Mouse (Mus musculus): ENCODE results near the gene Cbarp. TPM values are rescaled to one million over a fixed set of nuclear protein-coding genes. Genes with fewer than 3 reads are reported as not detected.

Cbarp gene
- polyA plus RNA-seq (2012; rRNA removed), result 9.2 and 12.2 TPM in 2 replicates

DNA sequence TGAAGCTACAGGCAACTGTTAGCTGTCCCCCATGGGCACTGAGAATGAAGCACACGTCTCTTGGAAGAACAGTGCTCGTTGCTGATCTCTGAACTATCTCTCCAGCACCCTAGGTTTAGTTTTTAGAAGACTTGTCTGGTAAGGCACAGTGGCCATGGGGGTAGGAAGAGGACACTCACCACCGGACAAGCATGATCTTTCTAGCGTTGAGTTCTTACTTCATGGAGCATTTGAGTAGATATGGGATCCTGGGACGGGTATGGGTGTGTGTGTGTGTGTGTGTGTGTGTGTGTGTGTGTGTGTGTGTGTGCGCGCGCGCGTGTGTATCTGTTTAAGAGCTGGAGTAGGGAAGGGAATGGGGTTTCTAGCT lies at the start of gene Cbarp:
Gene Cbarp (minus strand): TSS at position 170 of the 370 bp plus-strand sequence.
- no peak for DNase-seq (ENCODE audit: low spot score)

DNA sequence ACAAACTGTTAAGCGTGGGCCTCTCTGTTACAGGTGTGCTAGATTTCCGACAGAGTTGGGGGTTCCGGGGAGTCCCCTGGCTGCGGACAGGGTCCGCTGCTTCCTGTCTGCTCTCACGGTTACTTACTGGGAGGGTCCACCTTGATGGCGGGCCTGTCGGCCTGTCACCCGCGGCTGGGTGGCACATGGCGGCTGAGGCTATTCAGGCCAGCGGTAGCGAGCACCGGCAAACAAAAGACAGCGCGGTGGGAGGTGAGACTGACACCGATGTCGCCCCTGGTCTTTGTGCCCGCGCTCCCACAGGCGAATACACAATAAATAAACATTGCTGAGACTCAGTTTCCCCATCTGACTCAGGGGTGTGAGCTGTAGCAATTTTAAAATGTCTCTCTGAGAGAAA lies 49.4 kb upstream of the Cbarp start:
- DNase-seq (ENCODE audit: low spot score), result no peak

DNA sequence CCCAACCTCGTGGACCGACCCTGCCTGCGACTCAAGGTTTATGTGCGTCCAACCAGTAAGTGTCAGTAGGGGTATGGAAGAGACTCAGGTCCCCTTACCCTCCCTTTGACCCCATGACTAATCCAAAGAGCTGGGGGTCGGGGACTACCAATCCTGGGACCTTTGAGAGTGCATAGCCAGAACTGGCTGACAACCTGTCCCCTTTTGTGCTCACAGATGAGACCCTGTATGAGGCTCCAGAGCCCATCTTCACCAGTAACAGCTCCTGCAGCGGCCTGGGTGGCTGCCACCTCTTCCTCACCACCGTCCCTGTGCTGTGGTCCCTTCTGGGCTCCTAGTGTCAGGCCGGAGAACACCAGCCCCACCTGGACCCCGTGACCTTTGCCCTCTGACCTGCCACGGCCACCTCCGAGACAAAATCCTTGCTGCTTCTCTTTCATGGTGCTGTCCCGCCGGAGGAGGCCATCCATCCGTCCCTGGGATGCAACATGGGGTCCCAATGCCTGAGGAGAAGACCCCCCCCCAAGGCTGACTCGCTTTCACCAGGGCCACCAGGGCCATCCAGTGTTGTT lies 47.9 kb upstream of the Cbarp start:
- no peak for DNase-seq (ENCODE audit: low spot score)

DNA sequence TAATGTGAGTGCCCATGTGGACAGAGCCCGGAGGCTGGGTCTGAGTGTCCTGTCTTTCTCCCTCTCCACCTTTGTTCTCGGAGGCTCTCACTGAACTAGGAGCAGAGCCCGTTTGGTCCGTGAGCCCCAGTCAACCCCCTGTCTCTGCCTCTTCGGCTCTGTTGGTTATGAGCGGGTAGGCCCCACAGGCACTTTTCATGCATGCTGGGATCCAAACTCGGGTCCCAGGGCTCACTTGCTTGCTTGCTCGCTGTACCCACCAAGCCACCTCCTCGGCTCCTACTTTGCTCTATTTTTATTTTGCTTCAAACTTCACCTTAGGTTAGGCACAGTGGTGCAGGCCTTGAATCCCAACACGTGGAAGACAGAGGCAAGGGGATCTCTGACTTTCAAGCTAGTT lies 47.1 kb upstream of the Cbarp start:
- DNase-seq (ENCODE audit: low spot score), result no peak

DNA sequence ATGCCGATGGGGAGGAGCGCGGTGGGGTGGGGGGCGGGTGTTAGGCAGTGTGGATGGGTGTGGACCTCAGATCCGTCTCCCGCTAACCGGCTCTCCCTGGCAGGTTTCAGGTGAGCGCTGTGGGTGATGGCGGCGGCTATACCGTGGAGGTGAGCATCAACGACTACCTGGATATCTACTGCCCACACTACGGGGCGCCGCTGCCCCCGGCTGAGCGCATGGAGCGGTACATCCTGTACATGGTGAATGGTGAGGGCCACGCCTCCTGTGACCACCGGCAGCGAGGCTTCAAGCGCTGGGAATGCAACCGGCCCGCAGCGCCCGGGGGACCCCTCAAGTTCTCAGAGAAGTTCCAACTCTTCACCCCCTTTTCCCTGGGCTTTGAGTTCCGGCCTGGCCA lies 46.0 kb upstream of the Cbarp start:
- DNase-seq (ENCODE audit: low spot score), result no peak

GRCm38 (mm10) chr10:80182547-80182946 lies 41.9 kb upstream of the Cbarp start:
- DNase-seq (ENCODE audit: low spot score), result no peak

DNA sequence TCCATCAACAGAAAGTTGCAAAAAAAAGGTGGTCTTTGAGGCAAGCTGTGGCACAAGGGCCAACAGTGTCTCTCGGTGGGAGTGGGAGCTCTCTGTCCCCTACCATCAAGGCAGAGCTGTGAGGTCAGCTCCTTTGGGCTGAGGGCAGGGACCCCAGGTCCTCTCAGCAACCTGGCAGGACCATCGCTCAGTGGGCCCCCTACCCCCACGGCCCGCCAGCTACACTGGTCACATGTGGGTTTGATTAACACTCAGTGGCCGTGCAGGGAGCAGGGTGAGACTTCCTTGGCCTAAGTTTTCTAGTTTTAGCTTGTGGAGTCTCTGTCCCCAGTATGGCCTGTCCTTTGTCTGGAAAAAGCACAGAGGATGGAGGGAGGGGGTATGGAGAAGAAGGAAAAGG lies 40.2 kb upstream of the Cbarp start:
- DNase-seq (ENCODE audit: low spot score), result no peak

DNA sequence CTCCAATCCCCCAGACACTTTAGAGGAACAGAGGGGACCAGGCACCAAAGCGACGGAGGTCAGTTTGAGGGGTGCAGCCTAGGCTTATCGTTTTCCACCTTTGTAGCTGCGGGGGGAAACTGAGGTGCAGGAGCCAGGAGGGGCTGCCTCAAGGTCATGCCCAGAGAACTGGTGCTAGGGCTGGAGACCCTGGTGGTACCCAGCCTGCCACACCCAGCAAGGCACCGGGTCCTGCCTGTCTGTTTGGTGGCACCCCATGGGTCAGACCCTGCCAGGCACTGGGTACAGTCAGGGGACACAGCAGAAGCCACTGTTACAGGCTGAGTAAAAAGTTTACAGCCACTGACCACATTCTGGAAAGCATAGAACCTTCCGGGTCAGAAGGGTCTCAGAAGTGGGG lies 39.7 kb upstream of the Cbarp start:
- no peak for DNase-seq (ENCODE audit: low spot score)

GRCm38 (mm10) chr10:80179068-80180051 lies 38.7 kb upstream of the Cbarp start, which contains the start of gene Efna2:
Gene Efna2, plus strand, starts transcription at chr10:80179482.
- no peak for DNase-seq (ENCODE audit: low spot score)

GRCm38 (mm10) chr10:80177441-80178279 lies 37.0 kb upstream of the Cbarp start:
- no peak for DNase-seq (ENCODE audit: low spot score)

DNA sequence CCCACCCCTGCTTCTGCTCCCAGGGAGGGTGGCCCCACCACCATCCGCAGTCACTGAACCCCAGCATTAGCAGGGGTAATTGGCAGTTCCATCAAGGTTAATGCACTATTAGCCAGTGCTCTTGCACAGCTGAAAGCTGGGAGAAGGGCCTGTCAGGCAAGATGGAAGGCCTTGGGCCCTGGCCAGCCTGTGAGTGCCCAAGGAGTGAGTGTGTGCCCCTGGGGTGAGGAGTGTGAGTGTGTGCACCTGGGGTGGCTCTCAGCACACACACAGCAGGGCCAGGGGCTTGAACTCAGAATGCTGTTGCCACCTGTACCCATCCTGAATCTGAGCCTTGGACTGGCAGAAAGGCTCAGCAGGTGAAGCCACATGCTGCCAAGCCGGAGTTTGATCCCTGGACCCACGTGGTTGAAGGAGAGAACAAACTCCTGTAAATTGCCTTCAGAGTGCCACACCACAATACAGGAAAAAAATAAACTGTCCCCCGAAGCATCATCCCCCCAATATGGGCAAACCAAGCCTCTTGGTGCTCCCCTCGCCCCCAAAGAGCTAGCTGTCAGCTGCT lies 35.7 kb upstream of the Cbarp start:
- DNase-seq (ENCODE audit: low spot score), result no peak

DNA sequence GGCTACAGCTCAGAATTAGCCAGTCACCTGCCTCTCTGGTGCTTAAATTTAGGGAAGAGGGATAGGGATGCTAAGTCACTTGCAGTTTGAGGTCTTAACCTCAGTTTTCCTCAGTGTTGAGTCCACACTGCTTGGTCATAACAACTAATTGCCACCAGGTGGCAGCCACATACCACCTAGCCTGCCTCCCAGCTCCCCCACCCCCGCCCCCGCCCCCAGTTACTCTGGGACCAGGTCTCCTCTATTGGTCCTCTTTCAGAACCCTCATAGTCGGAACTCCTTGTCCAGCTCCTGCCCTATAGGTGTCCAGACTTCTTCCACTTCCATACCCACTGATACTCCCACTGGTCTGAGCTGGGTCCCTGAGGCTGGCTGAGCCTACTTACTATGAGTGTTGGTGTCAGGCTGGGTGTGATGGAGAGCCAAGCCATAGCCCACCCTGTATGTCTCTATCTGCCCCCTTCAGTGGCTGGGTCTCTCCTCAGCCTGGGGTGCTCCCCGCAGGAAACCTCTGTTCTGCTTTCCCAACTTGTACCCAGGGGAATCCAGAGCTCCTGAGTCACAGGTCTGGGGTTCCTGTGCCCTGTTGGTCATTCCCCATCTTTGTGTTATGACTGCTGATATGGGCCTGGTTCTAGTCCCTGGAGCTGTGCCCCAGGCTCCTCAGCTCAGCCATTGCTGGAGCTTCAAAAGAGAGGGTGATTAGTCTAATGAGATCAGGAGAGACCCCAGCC lies 35.1 kb upstream of the Cbarp start:
- DNase-seq (ENCODE audit: low spot score), result no peak

GRCm38 (mm10) chr10:80174705-80175104 lies 34.1 kb upstream of the Cbarp start:
- no peak for DNase-seq (ENCODE audit: low spot score)

DNA sequence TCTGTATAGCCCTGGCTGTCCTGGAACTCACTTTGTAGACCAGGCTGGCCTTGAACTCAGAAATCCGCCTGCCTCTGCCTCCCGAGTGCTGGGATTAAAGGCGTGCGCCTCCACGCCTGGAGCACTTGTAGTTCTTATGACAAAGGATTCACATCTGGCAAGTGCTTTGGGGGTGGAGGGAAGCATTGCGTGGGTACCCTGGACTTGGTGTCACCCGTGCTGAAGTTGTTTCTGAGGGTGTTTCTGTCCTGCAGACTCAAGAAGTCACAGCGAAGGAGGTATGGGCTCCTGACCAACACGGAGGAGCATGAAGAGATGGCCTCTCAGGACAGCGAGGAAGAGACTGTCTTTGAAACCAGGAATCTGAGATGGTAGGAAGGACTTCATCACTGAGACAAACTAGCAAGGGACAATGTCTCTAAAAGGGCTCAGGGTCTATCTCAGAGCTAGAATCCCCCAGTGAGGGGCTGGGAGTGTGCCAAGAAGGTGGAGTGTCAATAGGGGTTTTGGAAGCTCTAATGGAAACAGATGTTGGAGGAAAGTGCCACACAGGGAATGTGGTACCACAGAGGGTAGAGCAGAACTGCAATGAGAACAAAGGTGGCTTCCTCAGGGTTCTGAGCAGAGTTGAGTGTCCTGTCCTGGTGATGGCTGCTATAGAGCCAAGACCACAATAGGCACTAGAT lies 33.5 kb upstream of the Cbarp start:
- DNase-seq (ENCODE audit: low spot score), result no peak

DNA sequence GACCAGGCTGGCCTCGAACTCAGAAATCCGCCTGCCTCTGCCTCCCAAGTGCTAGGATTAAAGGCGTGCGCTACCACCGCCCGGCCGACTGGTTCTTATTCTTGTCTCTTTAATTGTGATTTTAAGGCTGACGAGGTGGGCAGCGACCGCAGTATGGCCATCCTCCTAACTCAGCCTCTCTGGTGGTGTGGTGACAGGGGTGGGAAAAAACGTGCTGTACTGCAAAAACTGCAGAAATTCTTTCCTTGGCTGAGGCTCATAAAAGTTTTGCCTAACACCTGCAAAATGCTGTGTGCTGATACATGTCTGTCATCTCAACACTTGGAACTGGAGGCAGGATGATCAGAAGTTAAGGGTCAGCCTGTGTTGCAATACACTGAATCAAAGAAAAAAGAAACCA lies 32.7 kb upstream of the Cbarp start:
- DNase-seq (ENCODE audit: low spot score), result no peak

- DNase-seq (ENCODE audit: low spot score), result peak; percentile 91
Observed at GRCm38 (mm10) chr10:80172527-80173292, 32.1 kb upstream of the Cbarp start, which contains the start of gene 1600002K03Rik. Gene 1600002K03Rik, plus strand, starts transcription at chr10:80172944.

DNA sequence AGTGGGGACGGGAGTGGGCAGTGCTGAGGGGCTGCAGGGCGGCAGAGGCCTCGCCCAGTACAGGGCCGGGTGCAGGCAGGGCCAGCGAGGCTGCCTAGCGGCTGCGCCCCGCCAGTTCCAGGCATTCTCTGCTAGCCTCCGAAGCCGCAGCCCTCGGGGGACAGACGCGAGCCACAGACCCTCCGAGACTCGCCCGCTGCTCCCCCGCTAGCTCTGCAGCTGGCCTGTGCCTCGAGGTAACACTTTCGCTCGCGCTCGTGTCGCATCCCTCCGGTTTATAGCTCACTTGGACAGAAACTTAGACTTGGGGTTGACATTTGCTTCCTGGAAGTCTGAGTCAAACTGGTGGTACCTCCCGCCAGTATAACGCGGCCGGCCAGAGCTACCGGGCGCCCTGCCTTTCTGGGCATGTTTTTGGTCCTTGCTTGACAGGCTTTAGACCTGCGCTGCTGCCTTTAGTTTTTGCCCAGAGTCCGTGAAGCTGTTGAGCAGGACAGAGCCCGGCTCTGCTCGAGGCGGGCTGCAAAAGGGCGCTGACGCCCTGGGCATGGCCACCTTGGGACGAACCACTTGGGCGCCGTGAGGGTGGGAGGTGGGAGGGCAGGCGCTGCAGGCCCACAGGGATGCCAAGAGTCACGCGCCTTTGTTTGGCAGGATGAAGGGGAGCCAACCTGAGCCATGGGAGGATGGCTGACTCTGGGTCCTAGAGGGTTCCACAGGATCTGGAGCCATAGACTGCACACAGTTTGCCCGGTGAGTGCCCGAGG lies 31.3 kb upstream of the Cbarp start:
- no peak for DNase-seq (ENCODE audit: low spot score)

- DNase-seq (ENCODE audit: low spot score), result no peak
Observed at GRCm38 (mm10) chr10:80171252-80171651, 30.6 kb upstream of the Cbarp start.

GRCm38 (mm10) chr10:80170601-80171021 lies 30.0 kb upstream of the Cbarp start:
- DNase-seq (ENCODE audit: low spot score), result no peak
